Mouse (Mus musculus): ENCODE data around the gene Lalba. TPM values are rescaled to one million over a fixed set of nuclear protein-coding genes. Genes with fewer than 3 reads are reported as not detected.
A peak's percentile ranks its signal among the peaks of the same experiment; 100 is the strongest.
"Not testable (repeated sequence)": the region's sequence is repeated elsewhere in the genome, so short reads cannot be mapped to it uniquely, and the experiment has no call there.

Lalba gene
- polyA plus RNA-seq (2015; fragmentation: Nextera tagmentation; extraction: Ambion mirVana) = 0.20 TPM in 1 of 2 replicates, not detected in the other

DNA sequence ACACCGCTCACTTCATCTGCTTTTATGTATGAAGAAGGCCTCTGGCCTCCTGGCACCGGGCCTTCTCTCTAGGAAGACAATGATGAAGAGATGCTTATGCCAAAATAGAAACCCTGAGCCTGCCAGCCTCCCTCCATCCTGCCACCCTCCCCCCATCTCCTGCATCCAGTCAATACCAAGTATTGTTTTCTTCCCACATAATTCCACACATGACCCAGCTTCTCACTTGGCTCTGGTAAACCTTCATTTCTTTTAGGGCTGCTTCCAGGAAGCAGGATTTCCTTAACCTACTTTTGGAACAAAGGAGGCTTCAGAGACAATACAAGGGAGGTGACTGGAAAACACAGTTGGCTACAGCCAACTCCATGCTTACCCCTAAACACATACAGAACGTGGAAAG, at the start of gene Lalba:
TSS of gene Lalba (minus strand) at position 21 of the 400 bp plus-strand sequence.
- no peaks in the 10 kb centered on the region for H3K36me3 ChIP-seq
- H3K9ac ChIP-seq = no peak within 1 kb of the TSS
- H3K4me3 ChIP-seq = no peak within 1 kb of the TSS
- H3K27ac ChIP-seq = no peak within 1 kb of the TSS
- no peak within 1 kb of the TSS for H3K4me2 ChIP-seq
- H3K27me3 ChIP-seq = no peaks in the 10 kb centered on the region
- H3K9me3 ChIP-seq = no peaks in the 10 kb centered on the region
- WGBS = 67% methylated on average over 3 of the region's 3 CpGs
- H3K4me1 ChIP-seq = no peaks in the 10 kb centered on the region
- ATAC-seq (ENCODE audit: insufficient number of reproducible peaks, low FRiP score, low TSS enrichment, low read depth) = no peak

GRCm38 (mm10) chr15:98532281-98532680, 49.8 kb upstream of the Lalba start:
- 29% methylated on average over 5 of the region's 5 CpGs for WGBS
- Histone ChIP-seq H3K9me3 (no peaks in the 10 kb centered on the region), H3K9ac (peak overlapping the region; percentile 17; the same call in 1 of the 2 replicates)

GRCm38 (mm10) chr15:98528066-98528563, 45.6 kb upstream of the Lalba start:
- no peak overlapping the region for H3K27ac ChIP-seq
- H3K4me1 ChIP-seq = peaks cover 13% of the 10 kb centered on the region
- no peak overlapping the region for H3K9ac ChIP-seq
- H3K27me3 ChIP-seq = no peaks in the 10 kb centered on the region
- WGBS = 87% methylated on average over 5 of the region's 5 CpGs
- H3K4me2 ChIP-seq = no peak overlapping the region
- peaks cover 71% of the 10 kb centered on the region for H3K36me3 ChIP-seq
- no peak for ATAC-seq (ENCODE audit: insufficient number of reproducible peaks, low FRiP score, low TSS enrichment, low read depth)
- no peaks in the 10 kb centered on the region for H3K9me3 ChIP-seq
- no peak overlapping the region for H3K4me3 ChIP-seq

More at GRCm38 (mm10) chr15:98532281-98532680, 49.8 kb upstream of the Lalba start:
- H3K27ac ChIP-seq = no peak overlapping the region
- peaks cover 38% of the 10 kb centered on the region for H3K36me3 ChIP-seq
- no peak for ATAC-seq (ENCODE audit: insufficient number of reproducible peaks, low FRiP score, low TSS enrichment, low read depth)
- H3K4me3 ChIP-seq = peak overlapping the region; percentile 92
- H3K27me3 ChIP-seq = no peaks in the 10 kb centered on the region
- peak overlapping the region; percentile 67 for H3K4me2 ChIP-seq
- H3K4me1 ChIP-seq = peaks cover 13% of the 10 kb centered on the region

DNA sequence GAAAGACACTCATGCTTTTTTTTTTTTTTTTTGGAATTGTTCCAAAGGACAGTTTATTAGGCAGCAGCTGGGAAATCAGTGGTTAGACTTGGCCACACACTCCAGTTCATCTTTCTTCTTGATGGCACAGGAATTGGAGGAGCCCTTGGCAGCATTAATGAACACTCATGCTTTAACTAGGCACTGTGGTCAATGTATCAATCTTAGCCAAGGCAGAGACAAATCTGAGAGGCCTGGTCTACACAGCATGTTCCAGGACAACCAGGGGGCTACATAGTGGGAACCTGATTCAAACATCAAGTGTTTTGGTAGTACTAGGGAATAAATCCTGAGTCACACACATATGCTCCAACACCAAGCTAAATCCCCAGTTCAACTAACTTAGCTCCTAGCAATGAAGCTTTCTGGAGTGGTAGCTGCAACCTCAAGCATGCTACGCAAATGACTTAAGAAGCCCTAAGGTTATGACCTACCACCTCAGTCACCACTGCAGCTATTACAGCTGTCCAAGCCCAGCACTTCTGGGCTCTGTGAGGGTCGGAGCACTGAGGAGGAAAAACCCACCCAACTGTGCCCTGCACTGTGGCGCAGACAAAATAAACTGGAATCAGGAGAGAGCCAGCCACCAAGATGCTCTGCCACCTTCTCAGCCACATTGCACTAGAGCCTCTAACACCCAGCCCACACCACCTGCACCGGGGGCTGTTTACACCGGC, 44.7 kb upstream of the Lalba start:
- Histone ChIP-seq H3K9me3 (no peaks in the 10 kb centered on the region), H3K4me3 (no peak overlapping the region), H3K4me1 (peaks cover 4% of the 10 kb centered on the region), H3K27ac (no peak overlapping the region), H3K4me2 (no peak overlapping the region), H3K27me3 (no peaks in the 10 kb centered on the region), H3K36me3 (peaks cover 80% of the 10 kb centered on the region), H3K9ac (no peak overlapping the region)
- 93% methylated on average over 5 of the region's 5 CpGs for WGBS
- ATAC-seq (ENCODE audit: insufficient number of reproducible peaks, low FRiP score, low TSS enrichment, low read depth) = no peak

DNA sequence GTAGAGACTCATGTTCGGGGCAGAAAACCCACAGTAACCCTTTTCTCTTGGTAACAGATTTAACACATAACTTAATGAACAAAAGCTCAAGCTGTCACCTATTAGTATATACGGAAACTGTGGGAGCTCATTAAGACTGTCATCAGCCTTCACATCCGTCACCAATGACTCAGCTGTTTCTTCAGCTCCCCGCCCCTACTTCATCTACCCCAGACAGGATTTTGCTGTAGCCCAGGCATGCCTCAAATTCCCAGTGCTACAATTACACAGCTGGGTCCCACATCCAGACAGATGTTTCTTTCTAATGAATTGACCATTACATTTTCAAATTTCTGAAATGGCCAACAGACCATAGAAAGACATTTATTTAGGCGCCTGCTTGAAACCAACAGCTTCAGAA, 43.5 kb upstream of the Lalba start:
- Histone ChIP-seq H3K9ac (no peak overlapping the region), H3K4me3 (no peak overlapping the region), H3K27ac (no peak overlapping the region), H3K27me3 (no peaks in the 10 kb centered on the region), H3K4me1 (peaks cover 3% of the 10 kb centered on the region; the same call in 1 of the 2 replicates), H3K36me3 (peaks cover 83% of the 10 kb centered on the region), H3K9me3 (no peaks in the 10 kb centered on the region), H3K4me2 (no peak overlapping the region)
- WGBS = 61% methylated on average over 5 of the region's 5 CpGs
- ATAC-seq (ENCODE audit: insufficient number of reproducible peaks, low FRiP score, low TSS enrichment, low read depth) = no peak

DNA sequence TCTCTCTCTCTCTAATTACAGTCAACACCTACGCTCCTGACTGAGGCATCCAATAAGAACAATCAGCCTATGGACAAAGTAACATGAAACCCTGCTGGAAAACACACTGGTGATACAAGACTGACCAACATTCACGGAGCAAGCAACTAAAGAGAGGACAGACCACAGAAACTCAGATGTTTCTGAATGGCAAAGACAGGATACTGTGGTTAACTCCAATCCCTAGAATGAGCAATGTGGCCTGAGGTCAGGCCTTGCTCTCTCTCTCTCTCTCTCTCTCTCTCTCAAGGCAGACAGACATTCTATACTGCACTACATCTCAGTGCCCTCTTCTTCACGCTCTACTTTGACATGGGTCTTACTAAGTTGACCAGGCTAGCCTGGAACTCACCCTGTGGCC, 38.7 kb upstream of the Lalba start:
- Histone ChIP-seq H3K4me2 (no peak overlapping the region), H3K27ac (no peak overlapping the region), H3K9ac (no peak overlapping the region), H3K9me3 (no peaks in the 10 kb centered on the region), H3K4me1 (no peaks in the 10 kb centered on the region), H3K27me3 (no peaks in the 10 kb centered on the region), H3K4me3 (no peak overlapping the region), H3K36me3 (peaks cover 74% of the 10 kb centered on the region)
- no peak for ATAC-seq (ENCODE audit: insufficient number of reproducible peaks, low FRiP score, low TSS enrichment, low read depth)
- WGBS = 90% methylated on average over 3 of the region's 3 CpGs

- Histone ChIP-seq H3K4me2 (no peak overlapping the region), H3K4me1 (peaks cover 4% of the 10 kb centered on the region; the same call in 1 of the 2 replicates), H3K36me3 (peaks cover 44% of the 10 kb centered on the region), H3K9me3 (no peaks in the 10 kb centered on the region), H3K9ac (no peak overlapping the region), H3K27ac (no peak overlapping the region), H3K4me3 (no peak overlapping the region), H3K27me3 (no peaks in the 10 kb centered on the region)
- WGBS = 73% methylated on average over 16 of the region's 16 CpGs
- no peak for ATAC-seq (ENCODE audit: insufficient number of reproducible peaks, low FRiP score, low TSS enrichment, low read depth)
Observed at GRCm38 (mm10) chr15:98517380-98518355, 35.1 kb upstream of the Lalba start.

DNA sequence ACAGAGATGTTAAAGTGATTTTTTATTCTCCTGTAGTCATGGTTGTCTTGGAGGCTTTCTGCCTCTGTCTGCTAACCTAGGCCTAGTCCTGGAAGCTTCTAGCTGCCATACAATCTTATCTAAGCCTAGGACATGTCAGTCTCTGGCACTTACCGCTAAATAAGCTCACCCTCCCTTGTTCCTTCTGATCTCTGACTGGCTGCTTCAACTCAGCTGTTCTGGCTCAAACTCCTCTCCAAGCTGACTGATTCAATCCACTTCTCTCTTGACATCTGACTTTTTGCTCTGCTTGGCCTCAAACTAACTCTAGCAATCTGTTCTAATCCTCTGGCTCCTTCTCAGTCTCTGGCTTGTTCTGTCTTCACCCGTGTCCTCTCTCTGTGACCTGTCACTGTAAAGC, 32.3 kb upstream of the Lalba start:
- H3K27me3 ChIP-seq; H3K27ac ChIP-seq; ATAC-seq (ENCODE audit: insufficient number of reproducible peaks, low FRiP score, low TSS enrichment, low read depth); H3K9ac ChIP-seq; H3K4me3 ChIP-seq; H3K4me2 ChIP-seq; H3K9me3 ChIP-seq: not testable (repeated sequence)
- H3K36me3 ChIP-seq = peaks cover 20% of the 10 kb centered on the region
- 77% methylated on average over 2 of the region's 2 CpGs for WGBS
- H3K4me1 ChIP-seq = peaks cover 14% of the 10 kb centered on the region

- H3K4me3 ChIP-seq = no peak overlapping the region
- H3K9me3 ChIP-seq = no peaks in the 10 kb centered on the region; the same call in 1 of the 2 replicates
- H3K27ac ChIP-seq = no peak overlapping the region
- H3K36me3 ChIP-seq = peaks cover 14% of the 10 kb centered on the region
- H3K4me2 ChIP-seq = no peak overlapping the region
- peaks cover 14% of the 10 kb centered on the region for H3K4me1 ChIP-seq
- WGBS = 78% methylated on average over 8 of the region's 8 CpGs
- no peak overlapping the region for H3K9ac ChIP-seq
- ATAC-seq (ENCODE audit: insufficient number of reproducible peaks, low FRiP score, low TSS enrichment, low read depth) = no peak
- no peaks in the 10 kb centered on the region for H3K27me3 ChIP-seq
Observed at GRCm38 (mm10) chr15:98514146-98514545, 31.6 kb upstream of the Lalba start.

DNA sequence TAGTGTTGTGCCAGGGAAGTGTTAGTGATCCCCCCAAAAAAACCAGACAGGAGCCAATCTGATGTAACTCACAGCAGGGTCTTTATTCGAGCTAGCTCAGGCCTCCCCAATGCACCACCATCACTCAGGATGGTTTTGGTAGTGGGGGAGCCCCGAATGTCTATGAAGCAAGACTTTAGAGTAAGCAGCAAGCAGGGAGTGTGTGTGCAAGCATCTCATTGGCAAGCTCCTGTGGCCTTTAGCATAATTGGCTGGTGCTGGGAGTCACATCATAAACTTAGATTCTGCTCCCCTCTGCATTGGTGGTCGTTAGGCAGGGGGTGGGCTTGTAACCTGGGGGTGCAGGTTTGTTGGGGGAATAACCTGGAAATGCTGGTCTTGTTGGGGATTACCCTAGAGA, 31.2 kb upstream of the Lalba start:
- not testable (repeated sequence) for H3K4me2 ChIP-seq; H3K27ac ChIP-seq; ATAC-seq (ENCODE audit: insufficient number of reproducible peaks, low FRiP score, low TSS enrichment, low read depth); H3K27me3 ChIP-seq; H3K9me3 ChIP-seq; H3K9ac ChIP-seq; H3K4me3 ChIP-seq
- peaks cover 14% of the 10 kb centered on the region for H3K4me1 ChIP-seq
- WGBS = 63% methylated on average over 3 of the region's 3 CpGs
- H3K36me3 ChIP-seq = peaks cover 14% of the 10 kb centered on the region

DNA sequence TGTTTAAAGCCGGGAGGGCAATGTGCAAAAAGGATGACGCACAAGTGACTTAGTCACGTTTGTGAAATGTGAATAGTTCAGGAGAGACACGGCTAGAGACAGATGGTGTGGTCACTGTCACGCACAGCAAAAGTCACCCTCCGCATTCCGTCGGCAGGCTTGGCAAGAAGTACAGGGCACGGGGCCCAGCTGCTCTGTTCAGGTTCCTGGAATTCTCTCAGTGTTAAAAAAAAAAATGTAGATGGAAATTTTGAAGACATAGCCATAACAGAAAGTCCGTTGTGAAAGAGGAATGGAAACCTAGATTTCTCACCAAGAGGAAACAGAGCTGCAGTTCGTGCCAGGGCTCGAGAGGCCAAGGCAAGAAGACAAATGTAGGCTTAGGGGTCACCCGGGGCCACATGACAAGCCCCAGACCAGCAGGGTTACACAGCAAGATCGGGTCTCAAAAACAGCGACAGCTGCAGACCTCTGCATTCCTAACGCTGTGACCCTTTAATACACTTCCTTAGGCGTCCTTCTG, 30.3 kb upstream of the Lalba start:
- Histone ChIP-seq H3K4me1 (peaks cover 14% of the 10 kb centered on the region), H3K9ac (no peak overlapping the region), H3K36me3 (peaks cover 6% of the 10 kb centered on the region), H3K4me2 (0 out of 2 replicates have a peak overlapping the region, but pooled peaks have one; percentile 7), H3K4me3 (no peak overlapping the region), H3K9me3 (no peaks in the 10 kb centered on the region; the same call in 1 of the 2 replicates), H3K27me3 (no peaks in the 10 kb centered on the region), H3K27ac (peak overlapping the region; percentile 54)
- ATAC-seq (ENCODE audit: insufficient number of reproducible peaks, low FRiP score, low TSS enrichment, low read depth) = 0 out of 2 replicates have a peak, but pooled peaks have one; percentile 46
- 37% methylated on average over 17 of the region's 17 CpGs for WGBS

Measured in limb, embryonic 15.5 days (tissue).